Mouse (Mus musculus) embryonic facial prominence, embryonic 12.5 days (tissue): ENCODE results near the gene Apba3. TPM values are rescaled to one million over a fixed set of nuclear protein-coding genes. Genes with fewer than 3 reads are reported as not detected.
"Not testable (repeated sequence)": the region's sequence is repeated elsewhere in the genome, so short reads cannot be mapped to it uniquely, and the experiment has no call there.

Experiments
- ATAC-seq: fragments of 200-750 bp; cut with Nextera tagmentation; 2 replicates; pipeline ENCODE4 v1.8.0; 2017; ENCODE audit not compliant: insufficient number of reproducible peaks, insufficient read depth, low FRiP score, low TSS enrichment
- H3K27ac ChIP-seq: fragments of 300-500 bp; sonication (generic); 2 replicates; pipeline ENCODE4 v1.5.1; 2016; ENCODE audit warnings: mild to moderate bottlenecking
- H3K27me3 ChIP-seq: fragments of 300-500 bp; sonication (generic); 2 replicates; pipeline ENCODE4 v1.6.1; 2016; ENCODE audit warnings: mild to moderate bottlenecking, moderate library complexity
- H3K36me3 ChIP-seq: fragments of 300-500 bp; sonication (generic); 2 replicates; pipeline ENCODE4 v1.6.1; 2016; ENCODE audit warnings: mild to moderate bottlenecking
- H3K4me1 ChIP-seq: fragments of 300-500 bp; sonication (generic); 2 replicates; pipeline ENCODE4 v1.6.1; 2016
- H3K4me2 ChIP-seq: fragments of 300-500 bp; sonication (generic); replicated peaks from 2 replicates; pipeline ENCODE4 v1.6.1; 2016; ENCODE audit warnings: mild to moderate bottlenecking, moderate library complexity
- H3K4me3 ChIP-seq: fragments of 300-500 bp; sonication (generic); 2 replicates; pipeline ENCODE4 v1.5.1; 2016; ENCODE audit warnings: mild to moderate bottlenecking
- H3K9ac ChIP-seq: fragments of 300-500 bp; sonication (generic); 2 replicates; pipeline ENCODE4 v1.6.1; 2016; ENCODE audit warnings: mild to moderate bottlenecking, moderate library complexity
- H3K9me3 ChIP-seq: fragments of 300-500 bp; sonication (generic); 2 replicates; pipeline ENCODE4 v1.6.1; 2016; ENCODE audit warnings: mild to moderate bottlenecking, moderate library complexity
- WGBS: fragments of 180-500 bp; shearing (Covaris S2); methylation state at CpG from one replicate; pipeline ENCODE4 v1.1.7; 2016; 5-methylcytosine and 5-hydroxymethylcytosine counted together
- polyA plus RNA-seq: library from polyadenylated mRNA; unstranded; fragments of >200 nt; fragmentation: Nextera tagmentation; extraction: Ambion mirVana; gene quantifications from 2 replicates; pipeline ENCODE4 v1.2.1, GENCODE M21; 2016

Apba3 gene
- 53.9 and 55.4 TPM in 2 replicates for polyA plus RNA-seq

GRCm38 (mm10) chr10:81266211-81267105 is at the start of gene Apba3, which contains the start of gene Mrpl54:
Gene Apba3 (plus strand): TSS chr10:81266960.
Gene Mrpl54 (minus strand): TSS chr10:81266934.
- Histone ChIP-seq H3K36me3 (peaks cover 46% of the 10 kb centered on the region), H3K9ac (peak within 1 kb of the TSS; percentile 65), H3K4me1 (peaks cover 14% of the 10 kb centered on the region), H3K27ac (peak within 1 kb of the TSS; percentile 83), H3K4me2 (peak within 1 kb of the TSS; percentile 88), H3K27me3 (no peaks in the 10 kb centered on the region), H3K4me3 (peak within 1 kb of the TSS; percentile 70), H3K9me3 (no peaks in the 10 kb centered on the region)
- under 1% methylated on average over 48 of the region's 48 CpGs for WGBS
- peak; percentile 91 for ATAC-seq

- WGBS, result 22% methylated on average over 1 of the region's 1 CpGs
- H3K9me3 ChIP-seq, H3K9ac ChIP-seq, H3K36me3 ChIP-seq, H3K4me3 ChIP-seq, H3K27ac ChIP-seq, H3K4me2 ChIP-seq, ATAC-seq, H3K4me1 ChIP-seq, H3K27me3 ChIP-seq: not testable (repeated sequence)
These were observed 49.5 kb upstream of the Apba3 start for GRCm38 (mm10) chr10:81217267-81217666.

GRCm38 (mm10) chr10:81217964-81218363 is 48.8 kb upstream of the Apba3 start:
- no peaks in the 10 kb centered on the region for H3K4me1 ChIP-seq
- no peak overlapping the region for H3K4me3 ChIP-seq
- no peaks in the 10 kb centered on the region for H3K27me3 ChIP-seq
- H3K9me3 ChIP-seq, result no peaks in the 10 kb centered on the region
- H3K9ac ChIP-seq, result no peak overlapping the region
- H3K27ac ChIP-seq, result no peak overlapping the region
- H3K4me2 ChIP-seq, result no peak overlapping the region
- WGBS, result 36% methylated on average over 7 of the region's 7 CpGs
- ATAC-seq, result 0 out of 2 replicates have a peak, but pooled peaks have one; percentile 41
- H3K36me3 ChIP-seq, result no peaks in the 10 kb centered on the region

DNA sequence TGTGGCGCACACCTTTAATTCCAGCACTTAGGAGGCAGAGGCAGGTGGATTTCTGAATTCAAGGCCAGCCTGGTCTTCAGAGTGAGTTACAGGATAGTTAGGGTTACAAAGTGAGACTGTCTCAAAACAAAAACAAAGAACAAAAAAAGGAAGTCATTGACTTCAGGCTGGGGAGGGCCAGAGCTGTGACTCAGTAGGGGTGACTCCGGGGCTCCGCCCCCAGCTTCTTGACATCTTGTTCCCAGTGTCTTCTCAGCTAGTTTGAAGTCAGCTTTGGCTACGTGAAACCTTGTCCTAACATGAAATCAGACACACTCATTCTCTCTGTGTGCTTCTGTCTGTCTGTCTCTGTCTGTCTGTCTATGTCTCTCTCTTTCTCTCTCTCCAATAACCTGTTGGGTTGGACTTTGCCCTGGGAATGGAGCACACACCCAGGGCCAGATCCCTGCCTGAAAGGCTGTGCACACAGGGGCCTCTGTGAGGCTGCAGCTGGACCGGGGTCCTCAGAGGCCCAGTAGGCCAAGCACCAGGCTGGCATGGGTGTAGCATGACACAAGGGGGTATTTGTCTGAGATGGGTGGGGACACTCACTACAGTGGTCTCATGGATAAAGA is 45.3 kb upstream of the Apba3 start:
- H3K9me3 ChIP-seq, result no peaks in the 10 kb centered on the region
- no peak overlapping the region for H3K9ac ChIP-seq
- H3K4me3 ChIP-seq, result no peak overlapping the region
- H3K36me3 ChIP-seq, result no peaks in the 10 kb centered on the region
- ATAC-seq, result no peak
- no peaks in the 10 kb centered on the region for H3K4me1 ChIP-seq
- no peaks in the 10 kb centered on the region for H3K27me3 ChIP-seq
- no peak overlapping the region for H3K4me2 ChIP-seq
- no peak overlapping the region for H3K27ac ChIP-seq
- 89% methylated on average over 5 of the region's 5 CpGs for WGBS

DNA sequence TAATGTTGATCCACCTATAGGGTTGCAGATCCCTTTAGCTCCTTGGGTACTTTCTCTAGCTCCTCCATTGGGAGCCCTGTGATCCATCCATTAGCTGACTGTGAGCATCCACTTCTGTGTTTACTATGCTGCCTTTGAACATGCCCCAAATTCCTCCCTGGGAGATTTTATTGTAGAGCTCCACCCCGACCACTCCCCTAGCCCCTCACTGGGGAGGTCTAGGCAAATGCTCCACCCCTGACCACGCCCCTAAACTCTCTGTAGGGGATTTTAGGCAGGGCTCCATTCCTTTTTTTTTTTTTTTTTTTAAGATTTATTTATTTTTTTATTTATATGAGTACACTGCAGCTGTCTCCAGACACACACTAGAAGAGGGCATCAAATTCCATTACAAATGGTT is 43.0 kb upstream of the Apba3 start:
- H3K9me3 ChIP-seq, H3K4me3 ChIP-seq, H3K27me3 ChIP-seq, H3K9ac ChIP-seq, H3K27ac ChIP-seq, H3K4me2 ChIP-seq, H3K36me3 ChIP-seq, H3K4me1 ChIP-seq, ATAC-seq: not testable (repeated sequence)
- WGBS, result 76% methylated on average over 2 of the region's 2 CpGs

GRCm38 (mm10) chr10:81229735-81230437 is 36.9 kb upstream of the Apba3 start:
- Histone ChIP-seq H3K4me1 (peaks cover 12% of the 10 kb centered on the region), H3K36me3 (no peaks in the 10 kb centered on the region), H3K4me2 (peak overlapping the region; percentile 45), H3K9ac (peak overlapping the region; percentile 37; the same call in 1 of the 2 replicates), H3K9me3 (no peaks in the 10 kb centered on the region), H3K4me3 (peak overlapping the region; percentile 29), H3K27me3 (peaks cover 36% of the 10 kb centered on the region), H3K27ac (no peak overlapping the region)
- no peak for ATAC-seq
- WGBS, result 13% methylated on average over 20 of the region's 20 CpGs

- no peaks in the 10 kb centered on the region for H3K9me3 ChIP-seq
- no peak within 1 kb of the TSS for H3K27ac ChIP-seq
- peak within 1 kb of the TSS; percentile 37; the same call in 1 of the 2 replicates for H3K9ac ChIP-seq
- peaks cover 36% of the 10 kb centered on the region for H3K27me3 ChIP-seq
- H3K36me3 ChIP-seq, result no peaks in the 10 kb centered on the region
- peak; percentile 42; the same call in 1 of the 2 replicates for ATAC-seq
- H3K4me1 ChIP-seq, result peaks cover 12% of the 10 kb centered on the region
- peak within 1 kb of the TSS; percentile 45 for H3K4me2 ChIP-seq
- 9% methylated on average over 27 of the region's 27 CpGs for WGBS
- H3K4me3 ChIP-seq, result peak within 1 kb of the TSS; percentile 29
These were observed 36.1 kb upstream of the Apba3 start, which contains the start of gene Atcay for GRCm38 (mm10) chr10:81230438-81231332. Gene Atcay (minus strand): TSS chr10:81230833.

- Histone ChIP-seq H3K4me1 (peaks cover 12% of the 10 kb centered on the region), H3K27ac (no peak overlapping the region), H3K36me3 (no peaks in the 10 kb centered on the region), H3K4me2 (0 out of 2 replicates have a peak overlapping the region, but pooled peaks have one; percentile 23), H3K27me3 (peaks cover 36% of the 10 kb centered on the region), H3K9me3 (no peaks in the 10 kb centered on the region), H3K9ac (no peak overlapping the region), H3K4me3 (no peak overlapping the region)
- 53% methylated on average over 7 of the region's 7 CpGs for WGBS
- no peak for ATAC-seq
These were observed 35.3 kb upstream of the Apba3 start for GRCm38 (mm10) chr10:81231436-81231835.

GRCm38 (mm10) chr10:81232580-81233225 is 34.1 kb upstream of the Apba3 start, which contains the start of gene Zfr2:
Gene Zfr2 (plus strand): TSS chr10:81233155.
- Histone ChIP-seq H3K4me2 (peak within 1 kb of the TSS; percentile 79), H3K9me3 (no peaks in the 10 kb centered on the region), H3K9ac (peak within 1 kb of the TSS; percentile 67), H3K36me3 (no peaks in the 10 kb centered on the region), H3K4me3 (peak within 1 kb of the TSS; percentile 71), H3K27ac (no peak within 1 kb of the TSS), H3K27me3 (peaks cover 36% of the 10 kb centered on the region), H3K4me1 (peaks cover 12% of the 10 kb centered on the region)
- 8% methylated on average over 29 of the region's 29 CpGs for WGBS
- ATAC-seq, result peak; percentile 38; the same call in 1 of the 2 replicates

DNA sequence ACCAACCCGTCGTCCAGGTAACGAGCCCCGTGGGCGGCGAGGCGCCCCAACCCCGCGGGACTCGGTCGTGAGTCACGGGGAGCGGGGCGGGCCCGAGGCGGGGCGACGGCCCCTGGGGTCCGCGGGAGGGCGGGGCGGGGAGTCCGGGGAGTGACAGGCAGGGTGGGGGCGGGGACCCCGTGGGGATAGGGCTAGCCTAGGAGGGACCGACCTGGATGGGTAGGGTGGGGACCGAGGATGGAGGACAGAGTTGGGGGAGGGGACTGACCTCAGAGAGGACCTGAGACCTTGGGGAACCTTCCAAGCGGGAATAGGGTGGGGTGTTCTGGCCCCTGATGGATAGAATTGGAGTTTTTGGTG is 33.6 kb upstream of the Apba3 start:
- Histone ChIP-seq H3K9ac (peak overlapping the region; percentile 67), H3K9me3 (no peaks in the 10 kb centered on the region), H3K4me2 (peak overlapping the region; percentile 79), H3K4me3 (peak overlapping the region; percentile 71), H3K36me3 (no peaks in the 10 kb centered on the region), H3K4me1 (peaks cover 12% of the 10 kb centered on the region), H3K27ac (no peak overlapping the region), H3K27me3 (peaks cover 41% of the 10 kb centered on the region)
- ATAC-seq, result 0 out of 2 replicates have a peak, but pooled peaks have one; percentile 37
- under 1% methylated on average over 28 of the region's 28 CpGs for WGBS
